Mouse (Mus musculus): ENCODE data around the gene H2-M2.

DNA sequence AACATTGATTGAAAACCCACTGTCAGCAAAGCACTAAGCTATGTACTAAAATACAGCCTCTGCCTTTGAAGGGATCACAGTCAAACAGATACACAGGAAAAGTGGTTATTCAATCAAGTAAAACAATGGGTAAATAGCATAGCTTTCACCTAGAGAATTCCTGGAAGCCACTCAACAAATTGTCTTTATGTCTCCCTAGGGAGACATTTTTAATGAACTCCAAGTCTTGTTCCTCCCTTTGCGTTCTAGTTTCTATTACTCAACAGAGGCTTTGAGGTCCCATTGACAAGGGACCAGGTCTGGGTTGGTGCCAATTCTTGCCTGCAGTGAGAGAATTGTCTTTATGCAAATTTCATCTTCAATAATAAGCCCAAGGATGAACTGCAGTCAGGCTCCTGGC, 38.2 kb downstream of the H2-M2 start, which contains the start of gene Olfr108:
- TF ChIP-seq POLR2A (IDR thresholded peaks at IDR 0.05; ENCODE audit: borderline replicate concordance, extremely low read depth, low read depth, low read length), result no peak
- no peak for TF ChIP-seq CTCF (IDR thresholded peaks at IDR 0.05; ENCODE audit: insufficient read depth, low read length)

Data from lung, adult 2 months (tissue).